Mouse (Mus musculus): Measurements from ENCODE around the gene Dclk1. TPM values are rescaled to one million over a fixed set of nuclear protein-coding genes. Genes with fewer than 3 reads are reported as not detected.

Gene Dclk1
- polyA plus RNA-seq, 1 experiment from 2014 or later = 11.8 TPM

DNA sequence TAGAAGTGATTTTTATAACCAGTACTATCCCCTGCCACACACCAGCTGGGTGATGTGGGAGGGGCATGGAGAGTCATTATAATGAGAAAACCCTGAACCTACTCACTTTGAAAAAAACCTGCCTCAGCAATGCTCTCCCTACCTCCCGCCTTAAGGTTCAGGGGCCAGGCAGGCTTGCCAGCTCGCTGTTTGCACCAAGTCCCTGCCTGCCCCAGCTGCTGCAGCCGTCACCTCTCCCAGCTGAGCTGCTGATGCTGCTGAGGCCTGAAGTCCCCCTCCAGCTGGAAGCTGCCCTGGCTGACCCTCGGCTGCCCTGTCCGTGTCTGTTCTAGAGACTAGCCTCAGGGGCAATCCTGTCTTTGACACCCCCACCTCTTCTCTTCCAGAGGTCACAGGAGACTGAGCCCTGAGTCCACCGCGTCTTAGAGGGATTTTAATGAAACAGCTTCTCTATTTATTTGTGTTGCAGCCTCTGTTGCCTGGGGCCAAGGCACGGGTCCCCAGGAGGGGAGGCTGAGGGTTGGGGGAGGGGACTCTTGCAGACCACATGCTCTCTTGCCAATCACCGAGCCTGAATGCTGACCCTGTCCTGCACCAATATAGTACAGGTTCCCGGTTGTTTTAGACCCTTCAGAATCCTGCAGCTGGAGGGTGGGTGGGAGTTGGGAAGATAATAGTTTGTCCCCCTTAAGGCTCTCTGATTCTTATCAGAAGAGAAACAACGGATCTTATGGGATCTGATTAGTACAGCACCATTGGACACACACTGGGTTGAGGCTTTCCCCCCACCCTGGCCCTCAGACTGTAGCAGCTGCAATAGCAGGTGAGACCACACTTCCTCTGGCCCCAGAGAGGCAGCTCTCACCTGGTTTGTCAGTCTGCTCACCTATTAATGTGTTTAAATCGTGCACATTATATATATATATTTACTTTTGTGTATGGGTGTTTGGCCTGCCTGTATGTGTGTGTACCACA, 346.1 kb downstream of the Dclk1 start:
- H3K9ac ChIP-seq (ENCODE audit: low read length) = 0 out of 2 replicates have a peak overlapping the region, but pooled peaks have one; percentile 35
- no peak overlapping the region for H3K4me2 ChIP-seq (ENCODE audit: low read depth, low read length)
- H3K9me3 ChIP-seq (replicated peaks; ENCODE audit: control insufficient read depth, low read length) = no peaks in the 10 kb centered on the region
- H3K4me3 ChIP-seq (replicated peaks; ENCODE audit: low read length) = no peak overlapping the region
- H3K36me3 ChIP-seq (ENCODE audit: control insufficient read depth, insufficient read depth, low read length) = no peaks in the 10 kb centered on the region
- no peaks in the 10 kb centered on the region for H3K27me3 ChIP-seq (ENCODE audit: control insufficient read depth, insufficient read depth, low read length)
- peaks cover 7% of the 10 kb centered on the region; the same call in 1 of the 2 replicates for H3K4me1 ChIP-seq (ENCODE audit: control insufficient read depth, insufficient read depth, low read length)
- H3K27ac ChIP-seq (ENCODE audit: low read length) = no peak overlapping the region; the same call in 1 of the 2 replicates
- peak; percentile 62; the same call in 1 of the 2 replicates for ATAC-seq (ENCODE audit: insufficient read depth, low FRiP score)
- WGBS = 23% methylated on average over 12 of the region's 12 CpGs

Other genes starting within 250 kb of the Dclk1 start
- gene Ccna1, start 186.9 kb upstream of the Dclk1 start, polyA plus RNA-seq (2015; fragmentation: Nextera tagmentation; extraction: Ambion mirVana) = 1.6 and 1.8 TPM in 2 replicates
- 36.0 and 40.1 TPM in 2 replicates for gene Spg20, start 130.3 kb upstream of the Dclk1 start, polyA plus RNA-seq (2015; fragmentation: Nextera tagmentation; extraction: Ambion mirVana)
- not detected in 2 replicates for gene Ccdc169, start 105.0 kb upstream of the Dclk1 start, polyA plus RNA-seq (2015; fragmentation: Nextera tagmentation; extraction: Ambion mirVana)
- not detected in 2 replicates for gene Sohlh2, start 60.3 kb upstream of the Dclk1 start, polyA plus RNA-seq (2015; fragmentation: Nextera tagmentation; extraction: Ambion mirVana)
- gene Gm21954, start 229.8 kb downstream of the Dclk1 start, polyA plus RNA-seq (2015; fragmentation: Nextera tagmentation; extraction: Ambion mirVana) = not detected in 2 replicates